Mouse (Mus musculus) heart, postnatal 25 days (tissue): ENCODE results near the gene Crhr1. TPM values are rescaled to one million over a fixed set of nuclear protein-coding genes. Genes with fewer than 3 reads are reported as not detected.

Experiments
- DNase-seq: peaks from one replicate; pipeline ENCODE4 v3.0.0; 2022; ENCODE audit warnings: low spot score
- intact Hi-C: fragments of 180-260 bp; cut with DNase I; formaldehyde crosslinking; loops from one replicate; pipeline ENCODE4 v1.15.1; 2025
- total RNA-seq, 2 experiments: library from RNA; stranded (reverse); gene quantifications; 2 replicates each; pipeline ENCODE4 v1.2.3; 2021

Crhr1 gene
- total RNA-seq, 2 experiments from 2014 or later: not detected

- DNase-seq: no peak
These were observed 899 bp upstream of the Crhr1 start for GRCm38 (mm10) chr11:104131756-104132155.

DNA sequence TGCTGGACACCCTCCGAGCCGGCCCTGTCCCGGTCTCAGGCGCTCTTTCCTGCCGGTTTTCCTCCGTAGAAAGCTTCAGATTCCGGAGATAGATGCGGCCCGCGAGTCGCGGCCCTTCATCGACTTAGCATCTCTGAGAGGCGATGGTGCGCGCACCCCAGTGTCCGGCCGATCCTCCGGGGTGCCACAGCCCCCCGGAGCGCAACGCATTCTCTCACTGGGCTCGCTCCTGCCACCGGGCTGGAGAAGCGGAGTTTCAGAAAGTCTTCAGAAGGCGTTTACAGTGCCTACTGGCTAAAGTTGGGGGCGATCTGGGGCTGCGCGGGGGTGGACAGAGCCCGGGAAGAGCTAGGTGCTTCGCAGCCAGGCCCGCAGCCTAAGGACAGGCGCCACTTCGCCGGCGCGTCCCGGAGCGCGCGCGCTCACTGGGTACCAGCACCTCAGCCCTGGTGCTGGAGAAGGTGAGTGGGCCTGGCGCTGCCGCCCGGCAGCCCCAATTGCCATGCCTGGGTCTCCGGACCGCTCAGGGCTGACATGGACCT lies 858 bp downstream of the Crhr1 start:
- intact Hi-C loops: no loop called here

More at GRCm38 (mm10) chr11:104131756-104132155, 899 bp upstream of the Crhr1 start:
- intact Hi-C loops: no loop called here

DNA sequence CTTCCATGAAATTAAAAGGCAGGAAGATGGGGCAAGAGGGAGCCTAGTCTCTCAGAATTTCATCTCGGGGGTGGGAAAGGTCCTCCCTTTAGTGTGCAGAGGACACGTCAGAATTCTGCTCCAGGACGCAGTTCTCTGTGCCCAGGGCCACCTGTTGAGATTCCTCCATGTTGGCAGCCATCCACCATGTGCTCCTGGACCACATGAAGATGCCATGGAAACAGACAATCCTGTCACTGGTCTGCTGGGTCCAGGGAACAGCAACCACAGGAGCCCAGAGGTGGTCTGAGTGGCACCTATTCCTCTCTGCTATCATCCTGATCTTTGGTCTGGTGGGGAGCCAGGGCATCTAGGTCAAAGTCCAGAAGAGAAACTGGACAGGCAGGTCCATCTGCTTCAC lies 6.3 kb downstream of the Crhr1 start:
- intact Hi-C loops: no loop called here
- DNase-seq: no peak

More for the DNA sequence above, 858 bp downstream of the Crhr1 start:
- DNase-seq: no peak

GRCm38 (mm10) chr11:104144930-104145329 lies 12.3 kb downstream of the Crhr1 start:
- DNase-seq: no peak
- intact Hi-C loops: no loop called here

- intact Hi-C loops: no loop called here
These were observed 16.1 kb downstream of the Crhr1 start for GRCm38 (mm10) chr11:104148787-104149186.

DNA sequence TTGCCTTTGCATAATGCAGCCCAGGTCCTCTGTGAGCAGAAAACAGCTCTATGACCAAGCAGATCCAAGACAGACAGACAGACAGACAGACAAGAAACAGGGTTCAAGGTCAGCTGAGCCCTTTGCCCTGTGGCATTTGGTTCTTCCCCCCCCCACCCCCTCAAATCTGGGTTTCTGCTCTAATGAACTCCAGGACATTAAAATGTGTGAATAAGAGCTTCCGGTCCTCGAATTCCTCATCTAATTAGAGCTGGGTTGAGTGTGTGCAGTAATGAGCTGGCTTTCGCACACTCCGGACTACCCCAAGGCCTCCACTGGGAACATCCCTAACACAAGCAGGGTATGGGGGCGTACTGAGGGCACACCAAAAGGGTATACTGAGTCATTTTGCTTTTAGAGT lies 18.3 kb downstream of the Crhr1 start:
- intact Hi-C loops: no loop called here
- DNase-seq: no peak

More at GRCm38 (mm10) chr11:104148787-104149186, 16.1 kb downstream of the Crhr1 start:
- DNase-seq: no peak

GRCm38 (mm10) chr11:104154332-104154731 lies 21.7 kb downstream of the Crhr1 start:
- intact Hi-C loops: no loop called here

GRCm38 (mm10) chr11:104154820-104155635 lies 22.4 kb downstream of the Crhr1 start:
- intact Hi-C loops: no loop called here

More at GRCm38 (mm10) chr11:104154332-104154731, 21.7 kb downstream of the Crhr1 start:
- no peak for DNase-seq

GRCm38 (mm10) chr11:104155899-104156298 lies 23.2 kb downstream of the Crhr1 start:
- DNase-seq: no peak
- intact Hi-C loops: no loop called here

More at GRCm38 (mm10) chr11:104154820-104155635, 22.4 kb downstream of the Crhr1 start:
- no peak for DNase-seq

DNA sequence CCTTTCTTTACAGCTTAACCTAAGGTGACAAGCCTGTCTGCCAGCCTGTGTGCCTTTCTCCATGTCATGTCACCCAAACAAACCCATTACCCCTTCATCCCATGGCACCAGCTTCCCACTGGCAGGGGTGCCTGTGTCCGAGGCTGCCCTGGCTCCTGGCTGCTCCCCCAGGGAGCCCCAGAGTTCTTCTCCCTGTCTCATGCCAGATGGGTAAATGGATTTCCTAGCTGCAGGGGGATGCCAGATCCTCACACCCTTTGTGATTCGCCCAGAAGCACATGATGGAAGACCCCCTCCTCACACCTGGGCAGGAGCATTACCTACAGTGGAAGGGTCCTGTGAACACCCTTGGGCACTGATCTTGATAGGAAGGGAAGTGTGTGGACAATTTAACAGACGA lies 23.7 kb downstream of the Crhr1 start:
- DNase-seq: no peak
- intact Hi-C loops: no loop called here

DNA sequence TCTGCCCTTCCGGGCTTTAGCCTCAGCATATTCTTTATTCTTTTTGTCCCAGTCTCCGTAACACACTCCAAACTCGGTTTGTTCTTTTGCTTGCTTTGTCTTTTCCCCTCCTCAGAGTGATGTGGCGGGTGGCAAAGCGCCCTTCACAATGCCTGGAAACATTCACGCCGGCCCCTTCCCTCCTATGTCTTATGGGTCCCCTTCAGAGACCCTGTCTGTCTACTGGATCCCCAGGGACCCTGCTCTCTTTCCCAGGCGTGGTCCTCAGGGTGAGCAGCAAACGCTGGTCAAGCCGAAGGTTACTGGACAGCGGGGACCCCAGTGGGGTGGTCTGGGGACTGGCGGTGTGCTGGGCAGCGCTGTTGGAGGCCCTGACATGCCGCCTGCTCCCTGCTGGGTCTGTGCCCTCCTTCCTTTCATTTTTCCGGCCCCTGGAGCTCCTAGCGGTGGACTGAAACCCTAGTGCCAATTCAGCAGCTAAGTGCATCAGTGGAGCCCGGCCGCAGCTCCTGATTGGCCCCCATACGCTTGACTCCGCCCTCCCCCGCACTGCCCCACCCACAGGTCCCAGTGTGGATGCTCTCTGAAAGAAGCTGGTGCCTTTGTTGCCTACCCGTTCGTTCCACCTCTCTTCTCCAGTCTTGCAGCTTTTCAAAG lies 25.1 kb downstream of the Crhr1 start:
- DNase-seq: no peak
- intact Hi-C loops: no loop called here

DNA sequence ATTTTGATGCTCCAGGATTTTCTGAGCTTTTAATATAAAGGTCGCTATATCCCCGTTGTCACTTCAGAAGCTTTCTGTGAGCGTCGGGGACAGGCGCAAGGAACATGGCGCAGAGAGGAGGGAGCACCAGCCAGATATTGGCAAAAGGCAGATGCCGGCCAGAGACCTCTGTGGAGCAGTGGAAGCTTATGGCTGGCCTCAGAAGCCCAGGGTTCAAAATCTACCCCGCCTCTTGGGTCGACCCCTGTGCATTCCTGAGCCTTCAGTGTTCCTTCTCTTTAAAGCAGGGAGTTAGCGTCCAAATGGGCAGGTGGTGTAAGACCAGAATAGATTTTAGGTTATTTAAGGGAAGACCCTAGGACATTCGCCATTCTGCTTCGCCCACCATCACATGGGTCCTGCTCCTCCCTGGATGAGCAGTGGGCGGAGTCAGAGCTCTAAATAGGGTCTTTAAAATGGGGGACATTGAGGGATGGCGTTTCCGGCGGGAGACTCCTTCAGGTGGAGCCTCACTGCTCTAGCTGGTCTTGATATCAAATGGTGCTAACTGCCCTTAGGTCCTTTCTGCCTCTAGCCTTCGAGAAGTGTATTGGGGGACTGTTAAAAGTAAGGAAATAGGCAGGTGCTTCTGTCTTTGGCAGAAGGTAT lies 25.7 kb downstream of the Crhr1 start:
- no peak for DNase-seq
- intact Hi-C loops: no loop called here

- intact Hi-C loops: no loop called here
These were observed 27.2 kb downstream of the Crhr1 start for GRCm38 (mm10) chr11:104159769-104160272.

GRCm38 (mm10) chr11:104161153-104161552 lies 28.5 kb downstream of the Crhr1 start:
- no peak for DNase-seq
- intact Hi-C loops: no loop called here

More at GRCm38 (mm10) chr11:104159769-104160272, 27.2 kb downstream of the Crhr1 start:
- no peak for DNase-seq

GRCm38 (mm10) chr11:104164257-104164656 lies 31.6 kb downstream of the Crhr1 start:
- DNase-seq: no peak
- intact Hi-C loops: no loop called here

- DNase-seq: no peak
- intact Hi-C loops: loop anchor here (1.0 to 5.0 kb wide), 2 partner anchors 184 to 409 kb away; no protein-coding TSS in a partner anchor
These were observed 38.7 kb downstream of the Crhr1 start for GRCm38 (mm10) chr11:104171281-104171781.

DNA sequence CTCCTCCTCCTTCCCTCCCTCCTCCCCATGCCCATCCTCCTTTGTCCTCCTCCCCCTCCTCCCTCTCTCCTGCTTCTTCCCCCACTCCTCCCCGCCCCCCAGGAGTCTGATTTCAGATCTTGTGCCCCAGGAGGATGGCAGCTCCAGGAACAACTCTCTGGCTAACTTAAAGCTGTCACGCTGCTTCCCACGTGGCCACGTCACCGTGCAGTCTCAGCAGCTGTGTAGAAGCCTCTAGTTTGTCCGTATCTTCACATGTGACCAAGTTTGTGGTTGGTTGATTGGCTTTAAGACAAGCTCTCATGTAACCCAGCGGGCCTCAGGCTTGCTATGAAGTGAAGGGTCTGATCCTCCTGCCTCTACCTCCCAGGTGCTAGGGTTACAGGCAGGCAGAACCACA lies 46.2 kb downstream of the Crhr1 start:
- intact Hi-C loops: no loop called here
- no peak for DNase-seq

- no peak for DNase-seq
- intact Hi-C loops: no loop called here
These were observed 47.1 kb downstream of the Crhr1 start for GRCm38 (mm10) chr11:104179804-104180203.

- intact Hi-C loops: no loop called here
- no peak for DNase-seq
These were observed 49.5 kb downstream of the Crhr1 start for GRCm38 (mm10) chr11:104182141-104182540.
